Mouse (Mus musculus): ENCODE measurements around the gene Zfp839.
"Not testable (repeated sequence)": the region's sequence is repeated elsewhere in the genome, so short reads cannot be mapped to it uniquely, and the experiment has no call there.

Gene Zfp839

GRCm38 (mm10) chr12:110840348-110841198, 9.5 kb upstream of the Zfp839 start, which contains the start of gene Mok:
Mok (minus strand) TSS chr12:110840939.
- CTCF ChIA-PET = interaction anchor here (0.7 kb wide), 1 partner anchor 14 kb away, joined by 3 read pairs; no protein-coding TSS in a partner anchor

- CTCF ChIA-PET = interaction anchor here (0.7 to 1.2 kb wide), 3 partner anchors 68 to 404 kb away, joined by 3 to 9 read pairs (median 5); no protein-coding TSS in a partner anchor
Measured at GRCm38 (mm10) chr12:110841731-110842493, 8.1 kb upstream of the Zfp839 start.

- CTCF ChIA-PET = interaction anchor here (0.5 to 0.9 kb wide), 6 partner anchors 13 to 426 kb away, joined by 3 to 8 read pairs (median 3); no protein-coding TSS in a partner anchor
Measured at GRCm38 (mm10) chr12:110843194-110844048, 6.6 kb upstream of the Zfp839 start.

- CTCF ChIA-PET = interaction anchor here (0.7 to 1.1 kb wide), 3 partner anchors 246 to 811 kb away, joined by 3 to 6 read pairs (median 3); no protein-coding TSS in a partner anchor
Measured at GRCm38 (mm10) chr12:110844227-110845130, 5.6 kb upstream of the Zfp839 start.

GRCm38 (mm10) chr12:110845131-110845880, 4.7 kb upstream of the Zfp839 start:
- CTCF ChIA-PET = interaction anchor here (1.1 kb wide), 1 partner anchor 247 kb away, joined by 3 read pairs; no protein-coding TSS in a partner anchor

- CTCF ChIA-PET = no interaction called here
Measured at GRCm38 (mm10) chr12:110846191-110846765, 3.8 kb upstream of the Zfp839 start.

GRCm38 (mm10) chr12:110850929-110851256, 840 bp downstream of the Zfp839 start:
- CTCF ChIA-PET = interaction anchor here (0.5 kb wide), 1 partner anchor 123 kb away, joined by 3 read pairs; no protein-coding TSS in a partner anchor

GRCm38 (mm10) chr12:110851414-110851813, 1.4 kb downstream of the Zfp839 start:
- CTCF ChIA-PET = interaction anchor here (0.5 kb wide), 1 partner anchor 123 kb away, joined by 3 read pairs; no protein-coding TSS in a partner anchor

- CTCF ChIA-PET = no interaction called here
Measured at GRCm38 (mm10) chr12:110851923-110852322, 1.9 kb downstream of the Zfp839 start.

GRCm38 (mm10) chr12:110854786-110855737, 5.0 kb downstream of the Zfp839 start:
- CTCF ChIA-PET = interaction anchor here (0.6 kb wide), 2 partner anchors 14 to 121 kb away, joined by 3 read pairs; no protein-coding TSS in a partner anchor

- CTCF ChIA-PET = no interaction called here
Measured at GRCm38 (mm10) chr12:110857196-110857595, 7.1 kb downstream of the Zfp839 start.

- CTCF ChIA-PET = not testable (repeated sequence)
Measured at GRCm38 (mm10) chr12:110858681-110859080, 8.6 kb downstream of the Zfp839 start.

- CTCF ChIA-PET = no interaction called here
Measured at GRCm38 (mm10) chr12:110860293-110860692, 10.2 kb downstream of the Zfp839 start.

GRCm38 (mm10) chr12:110861256-110861655, 11.2 kb downstream of the Zfp839 start:
- CTCF ChIA-PET = no interaction called here

- CTCF ChIA-PET = interaction anchor here (0.5 kb wide), 1 partner anchor 132 kb away, joined by 4 read pairs; no protein-coding TSS in a partner anchor
Measured at GRCm38 (mm10) chr12:110864008-110864407, 14.0 kb downstream of the Zfp839 start.

GRCm38 (mm10) chr12:110865571-110865970, 15.5 kb downstream of the Zfp839 start:
- CTCF ChIA-PET = no interaction called here

GRCm38 (mm10) chr12:110865989-110866388, 15.9 kb downstream of the Zfp839 start:
- CTCF ChIA-PET = no interaction called here

GRCm38 (mm10) chr12:110870107-110870506, 20.1 kb downstream of the Zfp839 start:
- CTCF ChIA-PET = no interaction called here

Measured in spleen, embryonic (tissue).